Mouse (Mus musculus) Patski (cell line): Measurements from ENCODE around the gene Asb1. TPM values are rescaled to one million over a fixed set of nuclear protein-coding genes. Genes with fewer than 3 reads are reported as not detected.

Experiments
- ATAC-seq: fragments of 100-300 bp; one replicate; pipeline ENCODE4 v1.8.0; 2021
- CTCF ChIA-PET: fragments of 350-600 bp; sonication (Branson Sonifier 250); formaldehyde crosslinking; loops from one replicate; lab custom pipeline; 2022; ENCODE audit warnings: inconsistent platforms; lab: Charles Lee
- POLR2A ChIA-PET: fragments of 350-600 bp; sonication (Branson Sonifier 250); formaldehyde crosslinking; loops from one replicate; lab custom pipeline; 2022; ENCODE audit warnings: antibody characterized with exemption, inconsistent platforms; lab: Charles Lee
- DNase-seq: peaks from one replicate; pipeline ENCODE4 v3.0.0-alpha.2; 2011; ENCODE audit warnings: low read depth, low spot score
- H3K27me3 ChIP-seq: fragments of 371-371 bp; one replicate; pipeline ENCODE4 v1.5.1; 2021
- CTCF ChIP-seq: fragments of 100-300 bp; IDR thresholded peaks from one replicate; pipeline ENCODE4 v1.5.1; 2021
- in situ Hi-C: fragments of 300-500 bp; cut with MboI; formaldehyde crosslinking; loops from 3 replicates; pipeline ENCODE4 v1.11.1; 2018; ENCODE audit warnings: low pct_unique_long_range_greater_than_20kb, mixed read lengths
- polyA plus RNA-seq: library from polyadenylated mRNA; unstranded; gene quantifications from one replicate; pipeline ENCODE4 v1.2.3, GENCODE M21; 2021

Gene Asb1
- polyA plus RNA-seq: 15.4 TPM

GRCm38 (mm10) chr1:91540271-91540826 lies at the start of gene Asb1:
Gene Asb1, plus strand, starts transcription at chr1:91540544.
- DNase-seq: peak; percentile 87
- peak; percentile 89 for ATAC-seq
- TF ChIP-seq CTCF: no peak
- ChIA-PET CTCF (no interaction called here), POLR2A (no interaction called here)
- no peaks in the 10 kb centered on the region for H3K27me3 ChIP-seq
- in situ Hi-C loops: no loop called here

- ATAC-seq (no peak), DNase-seq (no peak)
- ChIA-PET POLR2A (no interaction called here), CTCF (interaction anchor here (1.5 kb wide), 1 partner anchor 10 kb away, joined by 9 read pairs; no protein-coding TSS in a partner anchor)
- in situ Hi-C loops: no loop called here
- TF ChIP-seq CTCF: no peak
- H3K27me3 ChIP-seq: no peaks in the 10 kb centered on the region
Observed at GRCm38 (mm10) chr1:91492740-91493139, 47.6 kb upstream of the Asb1 start.

GRCm38 (mm10) chr1:91493938-91494337 lies 46.4 kb upstream of the Asb1 start:
- H3K27me3 ChIP-seq: no peaks in the 10 kb centered on the region
- TF ChIP-seq CTCF: no peak
- ATAC-seq: no peak
- CTCF ChIA-PET: interaction anchor here (2.0 kb wide), 1 partner anchor 11 kb away, joined by 6 read pairs; no protein-coding TSS in a partner anchor
- POLR2A ChIA-PET: no interaction called here
- in situ Hi-C loops: no loop called here
- DNase-seq: no peak

GRCm38 (mm10) chr1:91494457-91495140 lies 45.7 kb upstream of the Asb1 start, which contains the start of gene Traf3ip1:
Gene Traf3ip1, plus strand, starts transcription at chr1:91494647.
- TF ChIP-seq CTCF: no peak
- ChIA-PET CTCF (interaction anchor here (2.0 kb wide), 1 partner anchor 11 kb away, joined by 6 read pairs; no protein-coding TSS in a partner anchor), POLR2A (no interaction called here)
- in situ Hi-C loops: no loop called here
- no peaks in the 10 kb centered on the region for H3K27me3 ChIP-seq
- DNase-seq (no peak), ATAC-seq (peak; percentile 77)

- POLR2A ChIA-PET: no interaction called here
- H3K27me3 ChIP-seq: no peaks in the 10 kb centered on the region
- in situ Hi-C loops: no loop called here
- CTCF ChIA-PET: no interaction called here
- TF ChIP-seq CTCF: no peak
- DNase-seq (no peak), ATAC-seq (no peak)
Observed at GRCm38 (mm10) chr1:91495321-91495720, 45.0 kb upstream of the Asb1 start.

GRCm38 (mm10) chr1:91498579-91498978 lies 41.8 kb upstream of the Asb1 start:
- no peak for ATAC-seq
- no peak for TF ChIP-seq CTCF
- no peaks in the 10 kb centered on the region for H3K27me3 ChIP-seq
- POLR2A ChIA-PET: no interaction called here
- no peak for DNase-seq
- CTCF ChIA-PET: no interaction called here
- in situ Hi-C loops: no loop called here

GRCm38 (mm10) chr1:91504615-91505014 lies 35.7 kb upstream of the Asb1 start:
- no peaks in the 10 kb centered on the region for H3K27me3 ChIP-seq
- DNase-seq (no peak), ATAC-seq (no peak)
- CTCF ChIA-PET: interaction anchor here (1.0 kb wide), 1 partner anchor 28 kb away, joined by 3 read pairs; no protein-coding TSS in a partner anchor
- TF ChIP-seq CTCF: no peak
- in situ Hi-C loops: no loop called here
- POLR2A ChIA-PET: no interaction called here

GRCm38 (mm10) chr1:91514916-91515315 lies 25.4 kb upstream of the Asb1 start:
- DNase-seq: no peak
- TF ChIP-seq CTCF: no peak
- no peak for ATAC-seq
- H3K27me3 ChIP-seq: no peaks in the 10 kb centered on the region
- POLR2A ChIA-PET: interaction anchor here (0.6 kb wide), 1 partner anchor 97 kb away, joined by 3 read pairs; no protein-coding TSS in a partner anchor
- CTCF ChIA-PET: interaction anchor here (1.6 kb wide), 1 partner anchor 10 kb away, joined by 5 read pairs; no protein-coding TSS in a partner anchor
- in situ Hi-C loops: no loop called here

GRCm38 (mm10) chr1:91515642-91516041 lies 24.7 kb upstream of the Asb1 start:
- TF ChIP-seq CTCF: no peak
- CTCF ChIA-PET: interaction anchor here (2.1 kb wide), 1 partner anchor 18 kb away, joined by 6 read pairs; no protein-coding TSS in a partner anchor
- ATAC-seq (no peak), DNase-seq (no peak)
- POLR2A ChIA-PET: no interaction called here
- in situ Hi-C loops: no loop called here
- no peaks in the 10 kb centered on the region for H3K27me3 ChIP-seq

- TF ChIP-seq CTCF: peak; percentile 80
- in situ Hi-C loops: no loop called here
- DNase-seq (no peak), ATAC-seq (no peak)
- ChIA-PET POLR2A (interaction anchor here (0.9 kb wide), 1 partner anchor 12 kb away, joined by 4 read pairs; no protein-coding TSS in a partner anchor), CTCF (interaction anchor here (1.5 to 1.8 kb wide), 3 partner anchors 9 to 17 kb away, joined by 4 to 5 read pairs (median 4); no protein-coding TSS in a partner anchor)
- H3K27me3 ChIP-seq: no peaks in the 10 kb centered on the region
Observed at GRCm38 (mm10) chr1:91523759-91524158, 16.6 kb upstream of the Asb1 start.

GRCm38 (mm10) chr1:91525838-91526237 lies 14.5 kb upstream of the Asb1 start:
- in situ Hi-C loops: no loop called here
- H3K27me3 ChIP-seq: no peaks in the 10 kb centered on the region
- DNase-seq: no peak
- no peak for ATAC-seq
- TF ChIP-seq CTCF: no peak
- CTCF ChIA-PET: interaction anchor here (0.9 to 1.2 kb wide), 2 partner anchors 10 to 34 kb away, joined by 3 read pairs; no protein-coding TSS in a partner anchor
- POLR2A ChIA-PET: no interaction called here
